Mouse (Mus musculus): ENCODE data around the gene Numa1. TPM values are rescaled to one million over a fixed set of nuclear protein-coding genes. Genes with fewer than 3 reads are reported as not detected.

The Numa1 gene
- polyA plus RNA-seq, 1 experiment from 2014 or later: 112 TPM

DNA sequence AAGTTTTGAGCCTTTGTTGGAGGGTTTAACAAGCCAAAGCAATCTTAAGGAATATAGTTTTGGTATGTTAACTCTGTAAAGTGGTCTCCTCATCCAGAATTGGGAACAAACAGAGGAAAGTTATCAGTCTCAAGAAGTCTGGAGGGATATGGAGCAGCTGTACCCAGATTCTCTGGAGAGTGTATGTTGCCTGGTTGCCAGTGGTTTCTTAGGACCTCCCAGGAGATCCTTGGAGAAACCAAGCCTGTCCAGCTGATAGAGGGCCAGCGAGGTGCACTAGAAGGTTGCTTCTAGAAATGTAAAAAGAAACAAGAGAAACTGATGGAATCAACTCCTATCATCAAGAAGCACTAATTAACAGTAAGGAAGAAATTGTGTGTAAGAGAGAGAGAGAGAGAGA lies 17.7 kb downstream of the Numa1 start:
- 86% methylated on average over 1 of the region's 1 CpGs for WGBS

DNA sequence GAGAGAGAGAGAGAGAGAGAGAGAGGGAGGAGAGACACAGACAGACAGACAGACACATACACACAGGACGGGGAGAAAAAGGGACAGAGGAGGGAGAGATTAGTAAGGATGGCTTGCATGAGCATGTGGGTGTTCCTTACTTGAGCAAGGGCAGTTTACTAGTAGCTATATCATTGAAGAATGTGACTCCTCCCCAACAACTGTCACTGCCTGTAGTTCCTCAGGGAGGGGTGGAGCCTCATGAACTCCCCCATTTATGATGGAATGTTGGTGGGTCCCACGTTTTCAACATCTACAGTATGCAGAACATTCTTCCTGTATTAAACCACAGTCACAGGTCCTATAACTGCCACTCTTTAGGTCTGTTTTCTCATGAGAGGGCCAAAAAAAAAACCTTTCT lies 18.2 kb downstream of the Numa1 start:
- no peak for DNase-seq (ENCODE audit: low spot score)
- no peaks in the 10 kb centered on the region for H3K4me1 ChIP-seq (replicated peaks; ENCODE audit: control insufficient read depth, insufficient read depth, low read length)
- no peak overlapping the region for H3K4me3 ChIP-seq (ENCODE audit: low read depth, low read length)
- H3K36me3 ChIP-seq (ENCODE audit: control insufficient read depth, insufficient read depth, low read length): no peaks in the 10 kb centered on the region
- H3K27me3 ChIP-seq (ENCODE audit: control insufficient read depth, insufficient read depth, low read length): no peaks in the 10 kb centered on the region
- no peak overlapping the region for H3K27ac ChIP-seq (ENCODE audit: low read depth, low read length)
- no peak for ATAC-seq (replicated peaks; ENCODE audit: low FRiP score)
- H3K4me2 ChIP-seq (ENCODE audit: low read depth, low read length, severe bottlenecking): no peak overlapping the region
- H3K9ac ChIP-seq (ENCODE audit: low read length): no peak overlapping the region
- no peaks in the 10 kb centered on the region for H3K9me3 ChIP-seq (ENCODE audit: control insufficient read depth, low read length)
- WGBS: 81% methylated on average over 2 of the region's 2 CpGs

More for the DNA sequence above, 17.7 kb downstream of the Numa1 start:
- no peak for DNase-seq (ENCODE audit: low spot score)
- Histone ChIP-seq H3K4me1 (replicated peaks; ENCODE audit: control insufficient read depth, insufficient read depth, low read length) (no peaks in the 10 kb centered on the region), H3K36me3 (ENCODE audit: control insufficient read depth, insufficient read depth, low read length) (no peaks in the 10 kb centered on the region), H3K27me3 (ENCODE audit: control insufficient read depth, insufficient read depth, low read length) (no peaks in the 10 kb centered on the region), H3K9me3 (ENCODE audit: control insufficient read depth, low read length) (no peaks in the 10 kb centered on the region), H3K4me3 (ENCODE audit: low read depth, low read length) (no peak overlapping the region), H3K27ac (ENCODE audit: low read depth, low read length) (no peak overlapping the region), H3K9ac (ENCODE audit: low read length) (no peak overlapping the region), H3K4me2 (ENCODE audit: low read depth, low read length, severe bottlenecking) (no peak overlapping the region)
- ATAC-seq (replicated peaks; ENCODE audit: low FRiP score): no peak

DNA sequence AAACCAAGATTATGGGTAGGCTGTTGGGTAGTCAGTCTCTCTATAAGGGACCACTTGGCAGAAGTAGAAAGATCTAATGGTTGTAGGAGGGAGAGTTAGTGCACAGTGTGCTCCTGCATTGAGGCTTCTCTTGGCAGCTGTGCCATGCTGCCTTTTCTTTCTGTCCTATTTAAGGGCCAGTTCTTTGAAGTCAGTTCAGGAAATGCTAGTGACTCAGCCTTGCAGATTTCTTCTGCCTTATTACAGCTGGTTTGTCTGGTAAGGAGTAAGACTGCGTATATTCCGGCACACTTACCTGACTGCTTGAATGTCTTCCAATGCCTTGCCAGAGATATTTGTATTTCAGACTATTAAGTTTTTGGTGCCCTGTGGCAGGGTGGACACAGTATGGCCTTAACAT lies 20.3 kb downstream of the Numa1 start:
- Histone ChIP-seq H3K9ac (ENCODE audit: low read length) (no peak overlapping the region), H3K9me3 (ENCODE audit: control insufficient read depth, low read length) (no peaks in the 10 kb centered on the region), H3K4me3 (ENCODE audit: low read depth, low read length) (no peak overlapping the region), H3K36me3 (ENCODE audit: control insufficient read depth, insufficient read depth, low read length) (no peaks in the 10 kb centered on the region), H3K4me2 (ENCODE audit: low read depth, low read length, severe bottlenecking) (no peak overlapping the region), H3K4me1 (replicated peaks; ENCODE audit: control insufficient read depth, insufficient read depth, low read length) (no peaks in the 10 kb centered on the region), H3K27ac (ENCODE audit: low read depth, low read length) (no peak overlapping the region), H3K27me3 (ENCODE audit: control insufficient read depth, insufficient read depth, low read length) (no peaks in the 10 kb centered on the region)
- no peak for DNase-seq (ENCODE audit: low spot score)
- WGBS: 91% methylated on average over 2 of the region's 2 CpGs
- ATAC-seq (replicated peaks; ENCODE audit: low FRiP score): no peak

DNA sequence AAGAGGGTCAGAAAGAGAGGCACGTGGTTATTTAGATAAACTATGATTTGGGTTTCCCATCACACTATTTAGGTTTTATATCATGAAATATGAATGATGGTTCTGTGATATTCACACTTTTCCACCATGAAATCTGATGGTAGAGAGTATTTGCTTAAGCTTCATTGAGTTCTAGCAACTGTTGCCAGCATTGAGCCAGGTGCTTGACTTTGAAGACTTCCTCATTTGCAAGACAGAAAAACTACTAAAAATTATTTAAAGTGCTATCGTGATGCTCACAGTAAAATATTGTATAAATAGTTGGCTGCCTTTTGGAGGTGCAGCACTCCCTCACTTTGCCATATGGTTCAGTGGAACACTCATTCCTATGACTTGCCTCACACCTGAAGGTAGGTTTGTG lies 21.4 kb downstream of the Numa1 start:
- Histone ChIP-seq H3K4me3 (ENCODE audit: low read depth, low read length) (no peak overlapping the region), H3K27me3 (ENCODE audit: control insufficient read depth, insufficient read depth, low read length) (no peaks in the 10 kb centered on the region), H3K4me2 (ENCODE audit: low read depth, low read length, severe bottlenecking) (no peak overlapping the region), H3K9ac (ENCODE audit: low read length) (no peak overlapping the region), H3K9me3 (ENCODE audit: control insufficient read depth, low read length) (no peaks in the 10 kb centered on the region), H3K36me3 (ENCODE audit: control insufficient read depth, insufficient read depth, low read length) (no peaks in the 10 kb centered on the region), H3K4me1 (replicated peaks; ENCODE audit: control insufficient read depth, insufficient read depth, low read length) (peaks cover 5% of the 10 kb centered on the region; the same call in 1 of the 2 replicates), H3K27ac (ENCODE audit: low read depth, low read length) (no peak overlapping the region)
- DNase-seq (ENCODE audit: low spot score): no peak
- no peak for ATAC-seq (replicated peaks; ENCODE audit: low FRiP score)
- WGBS: 87% methylated on average over 2 of the region's 2 CpGs

DNA sequence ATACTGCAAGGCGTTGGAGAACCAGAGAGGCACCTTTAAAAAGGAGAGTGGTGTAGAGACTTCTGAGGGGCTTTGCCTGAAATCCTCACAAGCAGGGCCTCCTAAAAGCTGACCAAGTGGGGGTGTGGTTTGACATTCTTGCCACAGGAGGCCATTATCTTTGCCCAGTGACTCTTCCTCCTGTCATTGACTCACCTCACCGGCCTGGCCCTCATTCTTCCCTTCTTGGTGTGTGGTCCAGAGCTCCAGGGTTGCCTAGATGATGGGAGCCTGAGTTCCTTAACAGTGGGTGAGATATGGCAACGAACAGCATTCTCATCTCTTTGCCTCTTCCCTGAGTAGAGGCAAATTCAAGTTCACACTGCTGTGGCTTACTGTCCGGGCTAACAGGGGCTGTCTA lies 22.0 kb downstream of the Numa1 start:
- ATAC-seq (replicated peaks; ENCODE audit: low FRiP score) (no peak), DNase-seq (ENCODE audit: low spot score) (no peak)
- Histone ChIP-seq H3K27ac (ENCODE audit: low read depth, low read length) (no peak overlapping the region), H3K9ac (ENCODE audit: low read length) (no peak overlapping the region), H3K4me2 (ENCODE audit: low read depth, low read length, severe bottlenecking) (no peak overlapping the region), H3K4me1 (replicated peaks; ENCODE audit: control insufficient read depth, insufficient read depth, low read length) (peaks cover 5% of the 10 kb centered on the region; the same call in 1 of the 2 replicates), H3K27me3 (ENCODE audit: control insufficient read depth, insufficient read depth, low read length) (no peaks in the 10 kb centered on the region), H3K36me3 (ENCODE audit: control insufficient read depth, insufficient read depth, low read length) (no peaks in the 10 kb centered on the region), H3K9me3 (ENCODE audit: control insufficient read depth, low read length) (no peaks in the 10 kb centered on the region), H3K4me3 (ENCODE audit: low read depth, low read length) (no peak overlapping the region)
- 66% methylated on average over 4 of the region's 4 CpGs for WGBS

DNA sequence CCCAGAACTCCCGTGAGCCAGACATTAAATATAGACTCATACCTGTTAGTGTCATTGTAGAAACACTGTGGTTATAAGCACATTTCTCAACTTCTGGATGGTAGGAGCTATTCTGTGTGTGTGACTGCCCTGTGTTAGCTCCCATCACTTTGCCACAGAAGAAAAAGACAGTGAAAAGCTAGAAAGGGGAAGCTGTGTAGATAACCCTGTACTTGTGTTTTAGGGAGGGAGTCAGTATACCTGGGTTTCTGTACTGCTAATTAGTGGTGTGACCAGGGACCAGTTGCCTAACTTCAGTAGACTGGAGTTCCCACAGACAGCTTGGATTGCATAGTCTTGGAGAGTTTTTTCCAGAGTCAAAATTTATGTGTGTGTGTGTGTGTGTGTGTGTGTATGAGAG lies 22.6 kb downstream of the Numa1 start:
- 87% methylated on average over 1 of the region's 1 CpGs for WGBS
- no peak overlapping the region for H3K9ac ChIP-seq (ENCODE audit: low read length)
- H3K9me3 ChIP-seq (ENCODE audit: control insufficient read depth, low read length): no peaks in the 10 kb centered on the region
- H3K4me1 ChIP-seq (replicated peaks; ENCODE audit: control insufficient read depth, insufficient read depth, low read length): peaks cover 5% of the 10 kb centered on the region; the same call in 1 of the 2 replicates
- H3K27ac ChIP-seq (ENCODE audit: low read depth, low read length): no peak overlapping the region
- DNase-seq (ENCODE audit: low spot score) (no peak), ATAC-seq (replicated peaks; ENCODE audit: low FRiP score) (no peak)
- no peak overlapping the region for H3K4me2 ChIP-seq (ENCODE audit: low read depth, low read length, severe bottlenecking)
- no peak overlapping the region for H3K4me3 ChIP-seq (ENCODE audit: low read depth, low read length)
- H3K27me3 ChIP-seq (ENCODE audit: control insufficient read depth, insufficient read depth, low read length): no peaks in the 10 kb centered on the region
- H3K36me3 ChIP-seq (ENCODE audit: control insufficient read depth, insufficient read depth, low read length): no peaks in the 10 kb centered on the region

DNA sequence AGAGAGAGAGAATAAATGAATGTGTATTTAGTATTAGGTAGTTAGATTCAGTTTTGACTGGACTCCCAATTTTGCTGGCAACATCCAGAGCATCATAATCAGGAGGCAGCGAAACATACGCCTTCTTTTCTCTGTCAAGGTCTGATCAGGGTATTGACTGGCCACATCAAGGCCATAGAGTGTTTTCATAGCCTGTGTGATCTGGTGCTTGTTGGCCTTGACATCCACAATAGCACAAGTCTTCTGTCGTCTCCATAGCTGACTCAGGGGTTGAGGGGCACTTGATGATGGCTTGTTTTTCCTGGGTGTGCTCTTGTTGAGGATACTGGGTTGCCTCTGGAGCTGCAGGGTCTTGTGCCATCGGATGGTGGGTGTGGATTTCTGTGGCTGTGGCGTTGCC lies 23.0 kb downstream of the Numa1 start:
- Histone ChIP-seq H3K4me1 (replicated peaks; ENCODE audit: control insufficient read depth, insufficient read depth, low read length) (peaks cover 5% of the 10 kb centered on the region; the same call in 1 of the 2 replicates), H3K4me2 (ENCODE audit: low read depth, low read length, severe bottlenecking) (no peak overlapping the region), H3K27me3 (ENCODE audit: control insufficient read depth, insufficient read depth, low read length) (no peaks in the 10 kb centered on the region), H3K27ac (ENCODE audit: low read depth, low read length) (no peak overlapping the region), H3K36me3 (ENCODE audit: control insufficient read depth, insufficient read depth, low read length) (no peaks in the 10 kb centered on the region), H3K9ac (ENCODE audit: low read length) (no peak overlapping the region), H3K4me3 (ENCODE audit: low read depth, low read length) (no peak overlapping the region), H3K9me3 (ENCODE audit: control insufficient read depth, low read length) (no peaks in the 10 kb centered on the region)
- 98% methylated on average over 5 of the region's 5 CpGs for WGBS
- no peak for ATAC-seq (replicated peaks; ENCODE audit: low FRiP score)
- no peak for DNase-seq (ENCODE audit: low spot score)

DNA sequence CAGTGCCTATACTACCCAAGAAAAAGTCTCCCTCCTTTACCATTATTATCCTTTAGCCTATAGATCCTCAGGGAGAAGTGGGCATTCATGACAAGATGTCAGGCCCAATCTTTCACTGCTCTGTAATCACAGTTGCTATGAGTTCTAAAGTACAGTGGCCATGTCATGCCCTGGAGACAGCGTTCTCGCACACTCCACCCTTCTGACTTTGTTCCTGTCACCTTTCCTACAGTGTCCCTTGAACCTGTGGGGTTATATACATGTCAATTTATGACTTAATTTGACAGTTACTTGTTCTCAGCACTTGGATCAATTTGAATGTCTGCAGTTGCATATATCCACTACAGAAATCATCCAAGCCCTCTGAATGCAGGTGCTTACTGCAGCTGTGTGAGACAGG lies 28.9 kb downstream of the Numa1 start:
- 97% methylated on average over 2 of the region's 2 CpGs for WGBS
- ATAC-seq (replicated peaks; ENCODE audit: low FRiP score): no peak

DNA sequence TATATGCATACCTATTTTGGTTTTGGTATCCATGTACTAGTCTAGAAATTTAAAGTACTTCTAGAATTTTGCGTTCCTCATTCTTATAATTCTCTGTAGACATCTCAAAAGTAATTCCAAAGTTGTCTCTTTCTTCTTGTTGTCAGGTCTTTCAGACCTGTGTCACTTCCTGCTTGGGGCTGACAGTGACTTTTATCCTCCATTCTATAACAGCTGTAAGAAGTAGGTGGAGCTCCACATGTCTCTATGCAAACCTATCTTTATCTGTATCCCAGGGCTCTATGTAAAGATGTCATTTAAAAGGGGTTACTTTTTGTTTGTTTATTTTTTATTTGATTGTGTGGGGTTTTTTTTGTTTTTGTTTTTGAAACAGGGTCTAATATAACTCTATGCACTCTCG lies 29.7 kb downstream of the Numa1 start:
- WGBS: 100% methylated on average over 2 of the region's 2 CpGs
- Histone ChIP-seq H3K4me2 (ENCODE audit: low read depth, low read length, severe bottlenecking) (no peak overlapping the region), H3K4me3 (ENCODE audit: low read depth, low read length) (no peak overlapping the region)

More for the DNA sequence above, 28.9 kb downstream of the Numa1 start:
- Histone ChIP-seq H3K4me2 (ENCODE audit: low read depth, low read length, severe bottlenecking) (no peak overlapping the region), H3K9ac (ENCODE audit: low read length) (no peak overlapping the region), H3K36me3 (ENCODE audit: control insufficient read depth, insufficient read depth, low read length) (no peaks in the 10 kb centered on the region), H3K27me3 (ENCODE audit: control insufficient read depth, insufficient read depth, low read length) (no peaks in the 10 kb centered on the region), H3K9me3 (ENCODE audit: control insufficient read depth, low read length) (no peaks in the 10 kb centered on the region), H3K27ac (ENCODE audit: low read depth, low read length) (no peak overlapping the region), H3K4me3 (ENCODE audit: low read depth, low read length) (no peak overlapping the region), H3K4me1 (replicated peaks; ENCODE audit: control insufficient read depth, insufficient read depth, low read length) (peaks cover 5% of the 10 kb centered on the region; the same call in 1 of the 2 replicates)
- no peak for DNase-seq (ENCODE audit: low spot score)

More for the DNA sequence above, 29.7 kb downstream of the Numa1 start:
- no peaks in the 10 kb centered on the region for H3K36me3 ChIP-seq (ENCODE audit: control insufficient read depth, insufficient read depth, low read length)
- H3K27me3 ChIP-seq (ENCODE audit: control insufficient read depth, insufficient read depth, low read length): no peaks in the 10 kb centered on the region
- H3K9me3 ChIP-seq (ENCODE audit: control insufficient read depth, low read length): no peaks in the 10 kb centered on the region
- peaks cover 5% of the 10 kb centered on the region; the same call in 1 of the 2 replicates for H3K4me1 ChIP-seq (replicated peaks; ENCODE audit: control insufficient read depth, insufficient read depth, low read length)
- H3K9ac ChIP-seq (ENCODE audit: low read length): no peak overlapping the region
- H3K27ac ChIP-seq (ENCODE audit: low read depth, low read length): no peak overlapping the region
- ATAC-seq (replicated peaks; ENCODE audit: low FRiP score) (no peak), DNase-seq (ENCODE audit: low spot score) (no peak)
